Mouse (Mus musculus) adrenal gland, adult (tissue): Measurements from ENCODE around the gene Phactr3.

Source experiments
- DNase-seq, 2 experiments: peaks; one replicate each; pipeline ENCODE4 v3.0.0; 2022 to 2023; ENCODE audit warnings: low spot score in 1 of 2; ENCODE audit not compliant: inconsistent age in 2 of 2

The Phactr3 gene

GRCm38 (mm10) chr2:178245841-178246240 lies 127.1 kb downstream of the Phactr3 start:
- no peak for DNase-seq

- no peak for DNase-seq
Measured at GRCm38 (mm10) chr2:178246767-178247166, 128.0 kb downstream of the Phactr3 start.

- no peak for DNase-seq
Measured at GRCm38 (mm10) chr2:178247274-178247673, 128.5 kb downstream of the Phactr3 start.

- DNase-seq = no peak
Measured at GRCm38 (mm10) chr2:178257117-178257825, 138.5 kb downstream of the Phactr3 start.

GRCm38 (mm10) chr2:178257986-178258555 lies 139.3 kb downstream of the Phactr3 start:
- DNase-seq = no peak

- no peak for DNase-seq
Measured at GRCm38 (mm10) chr2:178263055-178263454, 144.3 kb downstream of the Phactr3 start.

- DNase-seq = peak; percentile 70 to 92
Measured at GRCm38 (mm10) chr2:178264389-178264788, 145.6 kb downstream of the Phactr3 start.

- peak in 1 of 2 experiments; percentile 28 for DNase-seq
Measured at GRCm38 (mm10) chr2:178265454-178265853, 146.7 kb downstream of the Phactr3 start.

- DNase-seq = no peak
Measured at GRCm38 (mm10) chr2:178270794-178271193, 152.0 kb downstream of the Phactr3 start.

GRCm38 (mm10) chr2:178272350-178272749 lies 153.6 kb downstream of the Phactr3 start:
- no peak for DNase-seq

- no peak for DNase-seq
Measured at GRCm38 (mm10) chr2:178274126-178274525, 155.4 kb downstream of the Phactr3 start.

GRCm38 (mm10) chr2:178277206-178277605 lies 158.4 kb downstream of the Phactr3 start:
- DNase-seq = peak; percentile 43 to 85

- DNase-seq = no peak
Measured at GRCm38 (mm10) chr2:178281183-178281582, 162.4 kb downstream of the Phactr3 start.

GRCm38 (mm10) chr2:178287285-178287684 lies 168.5 kb downstream of the Phactr3 start:
- DNase-seq = peak in 1 of 2 experiments; percentile 28

GRCm38 (mm10) chr2:178288666-178289065 lies 169.9 kb downstream of the Phactr3 start:
- DNase-seq = no peak

- DNase-seq = no peak
Measured at GRCm38 (mm10) chr2:178303453-178304187, 184.8 kb downstream of the Phactr3 start.

GRCm38 (mm10) chr2:178304188-178304529 lies 185.4 kb downstream of the Phactr3 start:
- DNase-seq = no peak

GRCm38 (mm10) chr2:178304669-178305068 lies 185.9 kb downstream of the Phactr3 start:
- DNase-seq = no peak

- no peak for DNase-seq
Measured at GRCm38 (mm10) chr2:178313539-178313938, 194.8 kb downstream of the Phactr3 start.

- DNase-seq = no peak
Measured at GRCm38 (mm10) chr2:178316281-178316680, 197.5 kb downstream of the Phactr3 start.

GRCm38 (mm10) chr2:178319766-178320165 lies 201.0 kb downstream of the Phactr3 start:
- DNase-seq = no peak

- no peak for DNase-seq
Measured at GRCm38 (mm10) chr2:178321271-178321670, 202.5 kb downstream of the Phactr3 start.
